Mouse (Mus musculus) hindbrain, embryonic 14.5 days (tissue): Measurements from ENCODE around the gene Asap2. TPM values are rescaled to one million over a fixed set of nuclear protein-coding genes. Genes with fewer than 3 reads are reported as not detected.

Experiments used
- ATAC-seq: fragments of 200-750 bp; cut with Nextera tagmentation; 2 replicates; pipeline ENCODE4 v1.8.0; 2017; ENCODE audit warnings: moderate number of reproducible peaks, mild to moderate bottlenecking, moderate TSS enrichment, moderate library complexity; ENCODE audit not compliant: low FRiP score
- DNase-seq: peaks from one replicate; pipeline ENCODE4 v3.0.0-alpha.2; 2015; ENCODE audit warnings: low spot score
- H3K27ac ChIP-seq: fragments of 300-500 bp; sonication (generic); 2 replicates; pipeline ENCODE4 v1.5.1; 2014; ENCODE audit warnings: mild to moderate bottlenecking, moderate library complexity
- H3K27me3 ChIP-seq: fragments of 300-500 bp; sonication (generic); 2 replicates; pipeline ENCODE4 v1.6.1; 2014; ENCODE audit warnings: mild to moderate bottlenecking, low read length, mixed read lengths; ENCODE audit not compliant: control insufficient read depth, insufficient read depth
- H3K36me3 ChIP-seq: fragments of 300-500 bp; sonication (generic); replicated peaks from 2 replicates; pipeline ENCODE4 v1.6.1; 2014; ENCODE audit not compliant: control insufficient read depth, insufficient read depth
- H3K4me1 ChIP-seq: fragments of 300-500 bp; sonication (generic); replicated peaks from 2 replicates; pipeline ENCODE4 v1.6.1; 2014; ENCODE audit warnings: antibody characterized with exemption, low read length, mixed read lengths; ENCODE audit not compliant: control insufficient read depth, insufficient read depth
- H3K4me2 ChIP-seq: fragments of 300-500 bp; sonication (generic); replicated peaks from 2 replicates; pipeline ENCODE4 v1.6.1; 2014; ENCODE audit warnings: mild to moderate bottlenecking, moderate library complexity
- H3K4me3 ChIP-seq: fragments of 300-500 bp; sonication (generic); replicated peaks from 2 replicates; pipeline ENCODE4 v1.5.1; 2014; ENCODE audit warnings: mild to moderate bottlenecking, low read length
- H3K9ac ChIP-seq: fragments of 300-500 bp; sonication (generic); 2 replicates; pipeline ENCODE4 v1.6.1; 2014
- H3K9me3 ChIP-seq: fragments of 300-500 bp; sonication (generic); 2 replicates; pipeline ENCODE4 v1.6.1; 2016; ENCODE audit warnings: low read length; ENCODE audit not compliant: control insufficient read depth
- WGBS: fragments of 180-500 bp; shearing (Covaris S2); extraction: QIAGEN DNeasy Blood & Tissue Kit; methylation state at CpG from one replicate; pipeline ENCODE4 v1.1.7; 2014; 5-methylcytosine and 5-hydroxymethylcytosine counted together
- polyA plus RNA-seq: library from polyadenylated mRNA; unstranded; fragments of >200 nt; fragmentation: Nextera tagmentation; extraction: Ambion mirVana; gene quantifications from 2 replicates; pipeline ENCODE4 v1.2.1, GENCODE M21; 2014

Gene Asap2
- polyA plus RNA-seq, 1 experiment from 2014 or later, result 17.7 TPM

DNA sequence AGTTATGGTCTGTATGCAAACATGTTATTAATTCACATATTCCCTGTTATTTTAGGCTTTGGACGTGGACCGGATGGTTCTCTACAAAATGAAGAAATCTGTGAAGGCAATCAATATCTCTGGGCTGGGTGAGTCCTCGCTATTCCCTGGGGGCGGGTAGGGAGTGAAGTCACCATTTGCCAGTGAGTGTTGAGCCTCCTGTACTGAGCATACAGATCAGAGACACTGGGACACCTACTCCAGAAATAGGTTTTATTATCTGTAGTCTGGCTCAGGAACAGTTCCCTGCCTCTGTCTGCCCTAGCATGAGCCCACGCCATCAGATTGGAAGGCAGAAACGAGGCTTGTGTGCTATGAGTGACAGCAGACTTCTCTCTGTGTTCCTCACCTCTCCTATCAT, 177.9 kb downstream of the Asap2 start:
- WGBS, result 90% methylated on average over 6 of the region's 6 CpGs
- no peak overlapping the region for H3K4me2 ChIP-seq
- no peaks in the 10 kb centered on the region; the same call in 1 of the 2 replicates for H3K4me1 ChIP-seq
- peaks cover 19% of the 10 kb centered on the region for H3K36me3 ChIP-seq
- H3K9me3 ChIP-seq, result no peaks in the 10 kb centered on the region
- ATAC-seq (no peak), DNase-seq (no peak)
- no peak overlapping the region for H3K4me3 ChIP-seq
- no peaks in the 10 kb centered on the region for H3K27me3 ChIP-seq
- no peak overlapping the region for H3K27ac ChIP-seq
- no peak overlapping the region for H3K9ac ChIP-seq

DNA sequence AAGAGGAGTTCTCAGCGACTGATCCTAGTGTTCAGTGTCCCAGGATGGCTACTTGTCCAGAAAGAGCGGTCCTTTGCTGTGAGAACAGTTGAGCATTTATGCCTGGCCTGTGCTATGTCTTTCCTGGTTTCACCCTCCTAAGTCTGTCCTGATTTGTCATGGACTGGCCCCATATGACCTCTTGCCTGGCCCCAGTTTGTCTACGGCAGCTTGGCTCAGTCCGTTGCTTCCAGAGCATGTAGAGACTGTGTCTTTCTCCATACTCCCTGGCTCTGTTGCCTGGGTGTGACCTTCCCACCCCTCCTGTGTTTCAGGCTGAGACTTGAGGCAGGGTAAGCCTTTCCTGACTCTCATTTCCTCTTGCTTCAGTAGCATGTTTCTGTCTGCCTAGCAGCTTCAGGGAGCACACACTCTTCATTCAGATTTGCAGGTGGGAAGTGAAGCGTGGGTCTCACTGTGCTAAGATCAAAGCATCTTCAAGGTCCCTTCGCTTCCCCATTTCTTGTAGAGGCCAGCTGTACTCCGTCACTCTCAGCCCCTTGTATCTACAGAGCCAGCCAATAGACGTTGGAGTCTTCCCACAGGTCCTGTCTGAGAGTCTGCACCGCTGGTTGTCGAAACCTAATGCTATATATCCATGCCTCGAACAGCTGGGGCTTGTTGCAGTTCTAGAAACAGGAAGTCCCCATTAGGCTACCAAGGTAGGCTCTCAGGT, 181.7 kb downstream of the Asap2 start:
- Histone ChIP-seq H3K4me3 (no peak overlapping the region), H3K9me3 (no peaks in the 10 kb centered on the region), H3K27ac (no peak overlapping the region), H3K9ac (no peak overlapping the region), H3K27me3 (no peaks in the 10 kb centered on the region), H3K4me2 (no peak overlapping the region), H3K36me3 (peaks cover 19% of the 10 kb centered on the region), H3K4me1 (no peaks in the 10 kb centered on the region)
- no peak for DNase-seq
- no peak for ATAC-seq
- WGBS, result 90% methylated on average over 11 of the region's 11 CpGs

DNA sequence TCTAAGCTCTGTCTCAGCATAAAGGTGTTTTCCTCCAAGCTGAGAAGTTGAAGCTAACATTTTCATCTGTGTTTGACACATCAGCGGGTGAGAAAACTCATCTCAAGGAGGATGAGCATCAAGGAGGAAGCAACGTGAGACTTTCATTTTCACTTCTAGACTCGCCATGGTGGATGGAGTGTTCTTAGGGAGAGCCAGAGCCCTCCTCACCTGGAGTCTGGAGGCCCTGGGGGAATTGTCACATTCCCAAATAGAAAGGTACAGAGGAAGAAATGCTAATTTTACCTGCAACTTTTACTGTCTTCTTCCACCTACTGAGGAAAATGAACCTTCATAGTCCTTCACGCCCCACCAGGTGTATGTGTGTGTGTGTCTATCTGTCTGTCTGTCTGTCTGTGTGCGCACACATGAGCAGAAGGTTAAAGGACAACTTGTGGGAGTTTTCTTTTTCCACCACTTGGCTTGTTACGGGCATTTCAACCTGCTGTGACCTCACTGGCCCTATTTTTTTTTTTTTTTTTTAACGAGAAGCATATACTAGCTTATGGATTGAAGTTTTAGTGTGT, 183.7 kb downstream of the Asap2 start:
- Histone ChIP-seq H3K4me1 (no peaks in the 10 kb centered on the region), H3K4me2 (no peak overlapping the region), H3K4me3 (no peak overlapping the region), H3K27ac (no peak overlapping the region), H3K9ac (no peak overlapping the region), H3K9me3 (no peaks in the 10 kb centered on the region), H3K27me3 (no peaks in the 10 kb centered on the region), H3K36me3 (peaks cover 12% of the 10 kb centered on the region)
- DNase-seq (no peak), ATAC-seq (no peak)
- 92% methylated on average over 7 of the region's 7 CpGs for WGBS

DNA sequence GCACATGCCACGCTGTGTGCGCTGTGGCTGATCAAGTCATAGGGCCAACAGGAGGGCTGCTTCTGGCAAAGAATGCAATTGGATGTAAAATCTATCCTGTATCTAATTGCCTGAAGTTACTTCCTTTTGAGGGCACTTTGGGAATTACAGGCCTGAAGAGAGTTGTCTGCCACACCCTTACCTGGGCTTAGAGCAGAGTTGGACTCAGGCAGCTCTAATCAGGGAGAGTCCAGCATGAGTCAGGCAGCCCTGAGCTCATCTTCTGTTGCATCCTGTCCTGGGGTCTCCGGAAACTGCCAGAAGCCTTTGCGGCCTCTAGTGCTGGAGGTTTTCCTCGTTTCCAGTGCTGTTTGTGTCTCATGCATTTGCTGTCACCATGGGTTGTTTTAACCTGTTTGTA, 186.1 kb downstream of the Asap2 start:
- Histone ChIP-seq H3K9me3 (no peaks in the 10 kb centered on the region), H3K27ac (no peak overlapping the region), H3K4me1 (no peaks in the 10 kb centered on the region), H3K4me3 (no peak overlapping the region), H3K9ac (no peak overlapping the region), H3K36me3 (no peaks in the 10 kb centered on the region), H3K4me2 (no peak overlapping the region), H3K27me3 (no peaks in the 10 kb centered on the region)
- DNase-seq (no peak), ATAC-seq (no peak)
- 96% methylated on average over 5 of the region's 5 CpGs for WGBS

DNA sequence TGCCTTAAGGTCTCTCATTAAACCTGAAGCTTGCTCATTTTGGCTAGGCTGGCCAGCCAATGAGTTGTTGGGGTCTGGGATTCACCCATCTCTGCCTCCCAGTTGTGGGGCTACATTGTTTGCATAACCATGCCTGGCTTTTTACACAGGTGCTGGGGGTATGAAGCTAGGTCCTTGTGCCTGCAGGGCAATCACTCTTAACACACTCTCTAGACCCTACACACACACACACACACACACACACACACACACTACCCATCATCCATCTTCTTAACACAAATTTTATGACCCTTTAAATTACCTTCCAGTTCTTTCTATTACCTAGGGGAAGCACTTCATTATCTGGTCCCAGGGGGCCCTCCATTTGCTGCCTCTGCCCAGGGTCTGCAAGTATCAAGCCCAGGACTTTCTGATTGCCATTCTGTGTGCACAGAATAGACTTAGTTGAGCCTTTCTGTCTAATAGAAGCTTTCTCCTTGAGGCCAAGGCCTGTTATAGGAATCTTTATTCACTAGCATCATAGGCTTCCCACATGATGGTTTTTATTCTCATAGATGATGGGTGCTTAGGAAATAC, 187.0 kb downstream of the Asap2 start:
- H3K9me3 ChIP-seq, result no peaks in the 10 kb centered on the region
- no peaks in the 10 kb centered on the region for H3K4me1 ChIP-seq
- no peaks in the 10 kb centered on the region for H3K27me3 ChIP-seq
- H3K4me3 ChIP-seq, result no peak overlapping the region
- no peaks in the 10 kb centered on the region for H3K36me3 ChIP-seq
- DNase-seq (no peak), ATAC-seq (no peak; the same call in 1 of the 2 replicates)
- H3K4me2 ChIP-seq, result no peak overlapping the region
- H3K9ac ChIP-seq, result no peak overlapping the region
- H3K27ac ChIP-seq, result no peak overlapping the region

DNA sequence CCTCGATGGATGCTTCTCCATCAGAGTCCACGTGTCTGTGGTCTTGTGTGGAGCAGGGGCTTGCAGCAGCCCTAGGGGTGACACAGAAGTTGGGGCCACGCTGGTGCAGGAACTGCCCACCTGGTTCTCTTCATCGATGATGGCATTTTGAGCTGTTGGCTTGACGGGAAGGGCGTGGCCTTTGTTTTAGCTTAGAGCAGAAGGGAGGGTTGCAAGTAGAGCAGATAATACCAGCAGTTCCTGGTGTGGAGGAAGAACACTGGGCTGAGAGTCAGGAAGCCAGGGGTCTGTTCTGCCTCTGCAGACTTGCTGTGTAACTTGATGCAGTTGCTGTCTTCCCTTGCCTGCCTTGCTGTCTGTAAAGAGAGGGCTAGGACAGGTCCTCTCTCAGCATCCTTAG, 189.8 kb downstream of the Asap2 start:
- no peaks in the 10 kb centered on the region for H3K27me3 ChIP-seq
- no peak overlapping the region for H3K4me2 ChIP-seq
- ATAC-seq (no peak), DNase-seq (no peak)
- 92% methylated on average over 6 of the region's 6 CpGs for WGBS
- H3K4me3 ChIP-seq, result no peak overlapping the region
- no peaks in the 10 kb centered on the region for H3K9me3 ChIP-seq
- H3K9ac ChIP-seq, result no peak overlapping the region
- no peaks in the 10 kb centered on the region; the same call in 1 of the 2 replicates for H3K4me1 ChIP-seq
- H3K36me3 ChIP-seq, result no peaks in the 10 kb centered on the region
- no peak overlapping the region for H3K27ac ChIP-seq

DNA sequence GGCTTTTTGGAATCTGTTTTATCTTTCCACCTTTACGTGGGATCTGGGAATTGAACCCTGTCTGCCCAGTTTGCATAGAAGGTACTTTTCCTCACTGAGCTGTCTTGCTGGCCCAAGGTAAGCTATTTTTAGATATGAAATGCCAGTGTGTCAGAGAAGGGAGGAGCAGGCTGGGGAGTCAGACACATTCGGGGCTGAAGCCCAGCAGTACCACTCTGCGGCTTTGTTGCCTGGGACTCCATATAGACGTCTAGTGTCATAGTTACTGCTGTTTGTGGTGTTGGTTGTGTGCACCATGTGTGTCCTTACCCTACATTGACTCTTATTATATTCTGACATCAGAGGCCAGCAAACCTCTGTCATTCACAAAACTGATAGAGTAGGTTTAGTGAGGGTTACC, 192.5 kb downstream of the Asap2 start:
- H3K4me3 ChIP-seq, result no peak overlapping the region
- H3K36me3 ChIP-seq, result no peaks in the 10 kb centered on the region
- no peak overlapping the region for H3K4me2 ChIP-seq
- no peak overlapping the region for H3K9ac ChIP-seq
- H3K27ac ChIP-seq, result no peak overlapping the region
- DNase-seq (no peak), ATAC-seq (no peak)
- H3K27me3 ChIP-seq, result no peaks in the 10 kb centered on the region
- no peaks in the 10 kb centered on the region for H3K9me3 ChIP-seq
- H3K4me1 ChIP-seq, result no peaks in the 10 kb centered on the region; the same call in 1 of the 2 replicates
- 89% methylated on average over 4 of the region's 4 CpGs for WGBS

DNA sequence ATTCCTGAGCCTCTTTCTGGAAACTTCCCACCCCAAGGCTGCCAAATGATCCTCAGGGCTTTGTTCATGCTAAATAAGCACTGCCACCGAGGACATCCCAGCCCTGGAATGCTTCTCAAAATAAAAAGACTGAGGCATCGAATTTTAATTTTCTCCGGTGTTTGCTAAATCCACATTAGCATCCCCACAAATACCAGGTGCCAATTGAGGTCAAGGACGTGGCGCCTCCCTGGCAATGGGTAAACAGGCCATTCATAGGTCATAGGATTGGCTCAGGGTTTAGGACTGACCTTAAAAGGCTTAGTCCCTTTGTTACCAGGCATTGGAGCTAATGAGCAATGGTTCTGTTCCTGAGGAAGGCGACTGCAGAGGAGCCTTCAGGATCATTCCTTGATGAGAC, 193.1 kb downstream of the Asap2 start:
- Histone ChIP-seq H3K27ac (no peak overlapping the region), H3K36me3 (no peaks in the 10 kb centered on the region), H3K9ac (no peak overlapping the region), H3K4me3 (no peak overlapping the region), H3K4me2 (no peak overlapping the region), H3K4me1 (no peaks in the 10 kb centered on the region; the same call in 1 of the 2 replicates), H3K9me3 (no peaks in the 10 kb centered on the region), H3K27me3 (no peaks in the 10 kb centered on the region)
- 71% methylated on average over 6 of the region's 6 CpGs for WGBS
- DNase-seq, result no peak
- no peak; the same call in 1 of the 2 replicates for ATAC-seq

DNA sequence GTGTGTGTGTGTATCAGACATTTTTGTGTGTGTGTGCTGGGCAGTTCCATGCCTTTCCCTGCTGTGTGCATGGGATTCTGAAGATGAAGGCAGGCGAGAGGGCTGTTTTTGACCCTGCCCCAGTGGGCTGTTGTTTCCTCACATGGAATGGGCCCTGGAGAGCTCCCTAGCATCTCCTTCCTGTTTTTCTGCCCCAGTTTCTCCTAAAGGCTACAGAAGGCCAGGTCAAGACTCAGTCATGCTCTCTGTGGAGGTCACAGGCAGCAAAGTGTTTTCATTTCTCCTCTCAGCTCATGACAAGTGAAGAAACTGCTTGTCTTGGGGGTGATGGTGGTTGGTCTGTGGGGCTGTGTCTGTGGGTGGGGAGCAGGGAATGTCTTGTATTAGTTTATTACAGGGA, 195.9 kb downstream of the Asap2 start:
- 83% methylated on average over 1 of the region's 1 CpGs for WGBS

More for the DNA sequence above, 195.9 kb downstream of the Asap2 start:
- H3K27me3 ChIP-seq, result no peaks in the 10 kb centered on the region
- no peaks in the 10 kb centered on the region for H3K9me3 ChIP-seq
- no peak overlapping the region for H3K4me2 ChIP-seq
- H3K27ac ChIP-seq, result no peak overlapping the region
- H3K36me3 ChIP-seq, result no peaks in the 10 kb centered on the region
- H3K4me1 ChIP-seq, result no peaks in the 10 kb centered on the region; the same call in 1 of the 2 replicates
- no peak for ATAC-seq
- DNase-seq, result no peak
- H3K9ac ChIP-seq, result no peak overlapping the region
- no peak overlapping the region for H3K4me3 ChIP-seq
